Mouse (Mus musculus): Measurements from ENCODE around the gene Fancm. TPM values are rescaled to one million over a fixed set of nuclear protein-coding genes. Genes with fewer than 3 reads are reported as not detected.
"Not testable (repeated sequence)": the region's sequence is repeated elsewhere in the genome, so short reads cannot be mapped to it uniquely, and the experiment has no call there.

Gene Fancm
- polyA plus RNA-seq, 1 experiment from 2014 or later = 15.1 TPM

GRCm38 (mm10) chr12:65072911-65073610 is 2.3 kb upstream of the Fancm start:
- peak overlapping the region; percentile 93 for H3K9ac ChIP-seq
- peak overlapping the region; percentile 87 for H3K27ac ChIP-seq (ENCODE audit: poor library complexity, severe bottlenecking)
- no peaks in the 10 kb centered on the region for H3K27me3 ChIP-seq (replicated peaks)
- peak overlapping the region; percentile 87 for H3K4me2 ChIP-seq
- whole genome bisulfite sequencing = 3% methylated on average over 21 of the region's 21 CpGs
- peaks cover 16% of the 10 kb centered on the region for H3K36me3 ChIP-seq
- peaks cover 36% of the 10 kb centered on the region for H3K4me1 ChIP-seq (replicated peaks)
- peak overlapping the region; percentile 89 for H3K4me3 ChIP-seq
- no peaks in the 10 kb centered on the region for H3K9me3 ChIP-seq (replicated peaks)
- peak; percentile 60 for ATAC-seq (ENCODE audit: insufficient number of reproducible peaks, low FRiP score)

DNA sequence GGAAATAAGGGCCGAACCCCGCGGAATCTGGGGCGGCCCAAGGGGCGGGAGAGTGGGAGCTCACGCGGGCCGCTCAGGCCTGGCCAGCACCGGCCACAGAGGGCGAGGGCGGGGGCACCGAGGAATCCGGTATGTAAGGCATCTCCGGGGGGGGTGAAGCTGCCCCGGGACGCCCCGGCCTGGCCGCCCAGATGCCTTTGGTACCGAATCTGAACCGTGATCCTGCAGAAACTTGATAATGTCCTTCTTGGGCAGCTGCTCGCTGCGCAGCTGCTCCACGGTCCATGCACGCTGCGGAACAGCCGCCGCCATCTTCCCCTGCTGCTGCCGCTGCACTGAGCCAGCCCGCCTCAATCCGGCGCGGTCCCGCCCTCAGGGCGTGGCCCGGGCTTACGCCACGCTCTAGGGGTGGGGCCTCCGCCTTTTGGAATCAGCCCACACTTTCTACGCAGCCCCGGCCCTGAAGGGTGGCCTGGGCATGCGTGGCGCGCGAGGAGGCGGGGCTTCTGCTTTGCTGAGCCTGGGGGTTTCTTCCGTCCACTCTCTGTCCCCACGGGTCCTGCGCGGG is 1.7 kb upstream of the Fancm start, which contains the start of gene Fkbp3:
Fkbp3 (minus strand) TSS at position 397 of the 568 bp plus-strand sequence.
- H3K36me3 ChIP-seq = peaks cover 13% of the 10 kb centered on the region
- H3K27me3 ChIP-seq (replicated peaks) = no peaks in the 10 kb centered on the region
- peak within 1 kb of the TSS; percentile 89 for H3K4me3 ChIP-seq
- no peaks in the 10 kb centered on the region for H3K9me3 ChIP-seq (replicated peaks)
- H3K4me1 ChIP-seq (replicated peaks) = peaks cover 34% of the 10 kb centered on the region
- peak within 1 kb of the TSS; percentile 87 for H3K4me2 ChIP-seq
- peak within 1 kb of the TSS; percentile 93 for H3K9ac ChIP-seq
- H3K27ac ChIP-seq (ENCODE audit: poor library complexity, severe bottlenecking) = peak within 1 kb of the TSS; percentile 87
- ATAC-seq (ENCODE audit: insufficient number of reproducible peaks, low FRiP score) = peak; percentile 99
- under 1% methylated on average over 49 of the region's 49 CpGs for WGBS

DNA sequence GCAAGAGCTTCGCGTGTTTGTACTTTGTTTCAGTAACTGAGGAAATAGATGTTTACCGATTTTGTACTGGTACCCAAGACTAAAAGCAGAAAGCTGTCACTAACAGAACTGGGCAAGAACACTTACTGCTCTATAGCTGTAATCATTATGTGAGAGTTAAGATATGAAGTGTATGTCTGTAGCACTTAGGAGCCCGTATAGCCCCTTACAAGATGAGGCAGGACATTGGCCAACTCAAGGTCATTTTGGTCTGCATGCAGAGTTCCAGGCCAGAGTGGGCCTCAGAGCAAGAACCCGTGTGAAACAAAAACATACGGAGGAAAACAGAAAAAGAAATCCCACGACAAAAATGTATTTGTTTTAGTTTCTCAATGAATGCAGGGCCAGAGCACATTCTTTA is 752 bp upstream of the Fancm start:
- Histone ChIP-seq H3K9ac (0 out of 2 replicates have a peak overlapping the region, but pooled peaks have one; percentile 41), H3K4me2 (peak overlapping the region; percentile 87), H3K27me3 (replicated peaks) (no peaks in the 10 kb centered on the region), H3K9me3 (replicated peaks) (no peaks in the 10 kb centered on the region), H3K27ac (ENCODE audit: poor library complexity, severe bottlenecking) (peak overlapping the region; percentile 72), H3K4me1 (replicated peaks) (peaks cover 29% of the 10 kb centered on the region), H3K36me3 (0 out of 2 replicates have a peak, but pooled peaks cover 5% of the 10 kb centered on the region), H3K4me3 (peak overlapping the region; percentile 89)
- ATAC-seq (ENCODE audit: insufficient number of reproducible peaks, low FRiP score) = no peak
- WGBS = 35% methylated on average over 7 of the region's 7 CpGs

- H3K9me3 ChIP-seq (replicated peaks) = no peaks in the 10 kb centered on the region
- no peak for ATAC-seq (ENCODE audit: insufficient number of reproducible peaks, low FRiP score)
- H3K4me2 ChIP-seq = peak overlapping the region; percentile 87
- H3K4me1 ChIP-seq (replicated peaks) = peaks cover 29% of the 10 kb centered on the region
- no peaks in the 10 kb centered on the region for H3K27me3 ChIP-seq (replicated peaks)
- WGBS = 0% methylated on average over 40 of the region's 41 CpGs
- H3K9ac ChIP-seq = peak overlapping the region; percentile 90
- H3K4me3 ChIP-seq = peak overlapping the region; percentile 89
- H3K27ac ChIP-seq (ENCODE audit: poor library complexity, severe bottlenecking) = peak overlapping the region; percentile 82
- peaks cover 14% of the 10 kb centered on the region; the same call in 1 of the 2 replicates for H3K36me3 ChIP-seq
These were observed 419 bp downstream of the Fancm start for GRCm38 (mm10) chr12:65075733-65076310.

- WGBS = 70% methylated on average over 9 of the region's 9 CpGs
- Histone ChIP-seq H3K4me1 (replicated peaks) (peaks cover 25% of the 10 kb centered on the region), H3K9ac (peak overlapping the region; percentile 90; the same call in 1 of the 2 replicates), H3K9me3 (replicated peaks) (no peaks in the 10 kb centered on the region), H3K36me3 (peaks cover 11% of the 10 kb centered on the region), H3K4me2 (peak overlapping the region; percentile 87), H3K4me3 (peak overlapping the region; percentile 89), H3K27ac (ENCODE audit: poor library complexity, severe bottlenecking) (no peak overlapping the region), H3K27me3 (replicated peaks) (no peaks in the 10 kb centered on the region)
- no peak for ATAC-seq (ENCODE audit: insufficient number of reproducible peaks, low FRiP score)
These were observed 1.5 kb downstream of the Fancm start for GRCm38 (mm10) chr12:65076906-65077305.

DNA sequence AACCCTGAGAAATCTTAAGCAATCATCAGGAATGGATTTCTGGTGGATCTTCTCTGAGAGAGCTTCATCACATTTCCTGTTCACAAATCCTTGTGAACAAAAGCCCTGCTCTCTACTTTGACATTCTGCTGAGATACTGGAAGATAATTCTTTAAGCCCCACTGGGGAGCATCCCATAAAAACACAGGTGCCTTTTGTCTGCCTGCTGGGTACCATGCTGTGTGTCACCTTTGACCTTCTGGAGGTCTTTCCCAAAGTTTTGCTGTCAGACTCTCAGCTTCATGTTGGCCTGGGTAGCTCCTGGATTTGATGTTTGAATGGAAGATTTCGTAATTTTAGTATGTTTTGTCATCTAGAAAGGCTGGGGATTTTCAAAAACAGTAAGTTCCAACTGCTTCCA is 33.3 kb downstream of the Fancm start:
- Histone ChIP-seq H3K27me3 (replicated peaks) (no peaks in the 10 kb centered on the region), H3K4me1 (replicated peaks) (no peaks in the 10 kb centered on the region), H3K9me3 (replicated peaks) (no peaks in the 10 kb centered on the region), H3K4me3 (no peak overlapping the region), H3K27ac (ENCODE audit: poor library complexity, severe bottlenecking) (no peak overlapping the region), H3K4me2 (no peak overlapping the region), H3K9ac (no peak overlapping the region), H3K36me3 (peaks cover 58% of the 10 kb centered on the region)
- no peak for ATAC-seq (ENCODE audit: insufficient number of reproducible peaks, low FRiP score)
- WGBS = 70% methylated on average over 1 of the region's 1 CpGs

DNA sequence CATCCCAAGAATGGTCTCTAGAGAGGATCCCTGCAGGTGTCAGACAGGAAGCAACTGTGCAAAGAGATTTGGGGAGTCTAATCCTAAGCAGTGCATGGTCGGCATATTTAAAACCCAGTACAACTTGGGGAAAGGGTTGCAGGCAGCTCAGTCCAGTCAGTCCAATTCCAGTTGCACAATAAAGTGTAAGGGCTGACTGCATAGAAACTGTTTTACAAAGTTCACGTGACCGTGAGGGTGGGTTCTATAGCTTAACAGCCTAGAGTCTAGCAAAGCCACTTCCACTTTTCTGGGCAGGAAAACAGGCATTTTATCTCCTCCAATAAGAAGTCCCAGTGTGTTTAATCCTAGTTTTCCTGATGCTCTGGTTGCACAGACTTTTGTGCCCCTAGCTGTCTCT is 36.1 kb downstream of the Fancm start:
- Histone ChIP-seq H3K36me3 (peaks cover 46% of the 10 kb centered on the region), H3K27ac (ENCODE audit: poor library complexity, severe bottlenecking) (no peak overlapping the region), H3K4me1 (replicated peaks) (no peaks in the 10 kb centered on the region), H3K9me3 (replicated peaks) (no peaks in the 10 kb centered on the region), H3K4me3 (no peak overlapping the region), H3K9ac (no peak overlapping the region), H3K4me2 (no peak overlapping the region), H3K27me3 (replicated peaks) (no peaks in the 10 kb centered on the region)
- no peak for ATAC-seq (ENCODE audit: insufficient number of reproducible peaks, low FRiP score)
- 92% methylated on average over 3 of the region's 3 CpGs for WGBS

DNA sequence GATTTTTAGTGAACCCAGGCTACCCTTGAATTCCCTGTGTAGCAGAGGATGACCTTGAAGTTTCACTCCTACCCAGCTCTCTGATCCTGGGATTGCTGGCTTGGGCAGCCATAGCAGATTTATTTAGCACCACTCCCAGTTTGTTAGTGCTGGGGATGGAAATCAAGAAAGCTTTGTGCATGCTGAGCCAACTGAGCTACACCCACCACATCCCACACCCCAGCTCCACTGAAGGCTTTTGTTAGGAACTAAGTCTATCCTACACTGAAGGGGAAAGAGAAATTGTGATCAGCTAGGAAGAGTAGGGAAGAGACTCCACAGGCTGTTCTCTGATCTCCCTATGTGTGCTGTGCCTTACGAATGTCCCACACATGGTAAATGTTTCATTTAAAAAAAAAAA is 37.4 kb downstream of the Fancm start:
- H3K4me3 ChIP-seq = no peak overlapping the region
- H3K4me1 ChIP-seq (replicated peaks) = no peaks in the 10 kb centered on the region
- H3K27ac ChIP-seq (ENCODE audit: poor library complexity, severe bottlenecking) = no peak overlapping the region
- no peak overlapping the region for H3K9ac ChIP-seq
- no peak for ATAC-seq (ENCODE audit: insufficient number of reproducible peaks, low FRiP score)
- no peak overlapping the region for H3K4me2 ChIP-seq
- peaks cover 51% of the 10 kb centered on the region for H3K36me3 ChIP-seq
- no peaks in the 10 kb centered on the region for H3K9me3 ChIP-seq (replicated peaks)
- H3K27me3 ChIP-seq (replicated peaks) = no peaks in the 10 kb centered on the region
- 87% methylated on average over 1 of the region's 1 CpGs for WGBS

- peaks cover 51% of the 10 kb centered on the region for H3K36me3 ChIP-seq
- no peak for ATAC-seq (ENCODE audit: insufficient number of reproducible peaks, low FRiP score)
- no peak overlapping the region for H3K9ac ChIP-seq
- no peak overlapping the region for H3K4me3 ChIP-seq
- no peak overlapping the region for H3K4me2 ChIP-seq
- no peaks in the 10 kb centered on the region for H3K4me1 ChIP-seq (replicated peaks)
- 88% methylated on average over 4 of the region's 4 CpGs for WGBS
- H3K9me3 ChIP-seq (replicated peaks) = no peaks in the 10 kb centered on the region
- H3K27me3 ChIP-seq (replicated peaks) = no peaks in the 10 kb centered on the region
- H3K27ac ChIP-seq (ENCODE audit: poor library complexity, severe bottlenecking) = no peak overlapping the region
These were observed 38.5 kb downstream of the Fancm start for GRCm38 (mm10) chr12:65113925-65114324.

GRCm38 (mm10) chr12:65114978-65115377 is 39.6 kb downstream of the Fancm start:
- 75% methylated on average over 3 of the region's 3 CpGs for WGBS

DNA sequence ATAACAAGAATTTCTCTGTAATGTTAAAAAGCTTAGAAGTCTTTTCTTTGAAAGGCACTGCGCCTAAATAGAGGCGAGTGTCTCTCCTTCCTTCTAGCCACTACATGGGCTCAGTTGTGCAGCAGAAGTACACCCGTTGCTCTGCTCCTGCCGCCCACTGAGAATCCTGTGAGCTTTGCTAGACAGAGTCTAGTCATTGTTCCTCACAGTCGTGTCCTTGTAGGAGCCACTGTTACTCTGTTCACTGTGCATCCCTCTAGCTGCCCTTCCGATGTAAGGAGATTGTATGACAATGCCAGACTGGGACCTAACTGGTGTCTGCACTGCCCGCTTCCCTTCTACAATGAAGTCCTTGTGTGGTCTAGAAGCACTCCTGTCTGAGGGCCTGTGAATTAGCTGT is 43.6 kb downstream of the Fancm start:
- H3K27ac ChIP-seq (ENCODE audit: poor library complexity, severe bottlenecking) = no peak overlapping the region
- no peaks in the 10 kb centered on the region for H3K27me3 ChIP-seq (replicated peaks)
- H3K4me1 ChIP-seq (replicated peaks) = no peaks in the 10 kb centered on the region
- no peaks in the 10 kb centered on the region for H3K9me3 ChIP-seq (replicated peaks)
- no peak overlapping the region for H3K9ac ChIP-seq
- no peak for ATAC-seq (ENCODE audit: insufficient number of reproducible peaks, low FRiP score)
- WGBS = 87% methylated on average over 7 of the region's 7 CpGs
- H3K36me3 ChIP-seq = peaks cover 60% of the 10 kb centered on the region
- H3K4me2 ChIP-seq = no peak overlapping the region
- H3K4me3 ChIP-seq = no peak overlapping the region

More at GRCm38 (mm10) chr12:65114978-65115377, 39.6 kb downstream of the Fancm start:
- H3K4me2 ChIP-seq; H3K9me3 ChIP-seq (replicated peaks); H3K4me3 ChIP-seq; H3K27ac ChIP-seq (ENCODE audit: poor library complexity, severe bottlenecking); H3K27me3 ChIP-seq (replicated peaks); ATAC-seq (ENCODE audit: insufficient number of reproducible peaks, low FRiP score); H3K9ac ChIP-seq; H3K4me1 ChIP-seq (replicated peaks): not testable (repeated sequence)
- H3K36me3 ChIP-seq = peaks cover 57% of the 10 kb centered on the region

Data from heart, embryonic 12.5 days (tissue).